Mouse (Mus musculus) midbrain, embryonic 16.5 days (tissue): ENCODE measurements around the gene Vezf1. TPM values are rescaled to one million over a fixed set of nuclear protein-coding genes. Genes with fewer than 3 reads are reported as not detected.

Experiments used
- ATAC-seq: fragments of 200-750 bp; cut with Nextera tagmentation; 2 replicates; pipeline ENCODE4 v1.8.0; 2017; ENCODE audit warnings: moderate TSS enrichment
- H3K27ac ChIP-seq: fragments of 300-500 bp; sonication (generic); 2 replicates; pipeline ENCODE4 v1.5.1; 2014; ENCODE audit warnings: mild to moderate bottlenecking, low read length, mixed read lengths
- H3K27me3 ChIP-seq: fragments of 300-500 bp; sonication (generic); 2 replicates; pipeline ENCODE4 v1.6.1; 2014; ENCODE audit warnings: low read depth, low read length, mixed read lengths; ENCODE audit not compliant: control insufficient read depth, insufficient read depth
- H3K36me3 ChIP-seq: fragments of 300-500 bp; sonication (generic); 2 replicates; pipeline ENCODE4 v1.6.1; 2014; ENCODE audit warnings: mild to moderate bottlenecking, low read length, moderate library complexity, mixed read lengths; ENCODE audit not compliant: control insufficient read depth, insufficient read depth
- H3K4me1 ChIP-seq: fragments of 300-500 bp; sonication (generic); 2 replicates; pipeline ENCODE4 v1.6.1; 2014; ENCODE audit warnings: mild to moderate bottlenecking, low read length, mixed read lengths; ENCODE audit not compliant: control insufficient read depth, insufficient read depth
- H3K4me2 ChIP-seq: fragments of 300-500 bp; sonication (generic); 2 replicates; pipeline ENCODE4 v1.6.1; 2014; ENCODE audit warnings: mild to moderate bottlenecking, low read length, mixed read lengths
- H3K4me3 ChIP-seq: fragments of 300-500 bp; sonication (generic); 2 replicates; pipeline ENCODE4 v1.5.1; 2014; ENCODE audit warnings: low read depth, mild to moderate bottlenecking, low read length, moderate library complexity, mixed read lengths
- H3K9ac ChIP-seq: fragments of 300-500 bp; sonication (generic); 2 replicates; pipeline ENCODE4 v1.6.1; 2014; ENCODE audit warnings: low read depth, low read length, mixed read lengths
- H3K9me3 ChIP-seq: fragments of 300-500 bp; sonication (generic); replicated peaks from 2 replicates; pipeline ENCODE4 v1.6.1; 2014; ENCODE audit warnings: mild to moderate bottlenecking, low read length, mixed read lengths; ENCODE audit not compliant: control insufficient read depth, poor library complexity, severe bottlenecking
- WGBS: fragments of 180-500 bp; shearing (Covaris S2); extraction: QIAGEN DNeasy Blood & Tissue Kit; methylation state at CpG from one replicate; pipeline ENCODE4 v1.1.7; 2014; 5-methylcytosine and 5-hydroxymethylcytosine counted together
- polyA plus RNA-seq: library from polyadenylated mRNA; unstranded; fragments of >200 nt; fragmentation: Nextera tagmentation; extraction: Ambion mirVana; gene quantifications from 2 replicates; pipeline ENCODE4 v1.2.1, GENCODE M21; 2015

The Vezf1 gene
- polyA plus RNA-seq, 1 experiment from 2014 or later = 39.5 TPM

DNA sequence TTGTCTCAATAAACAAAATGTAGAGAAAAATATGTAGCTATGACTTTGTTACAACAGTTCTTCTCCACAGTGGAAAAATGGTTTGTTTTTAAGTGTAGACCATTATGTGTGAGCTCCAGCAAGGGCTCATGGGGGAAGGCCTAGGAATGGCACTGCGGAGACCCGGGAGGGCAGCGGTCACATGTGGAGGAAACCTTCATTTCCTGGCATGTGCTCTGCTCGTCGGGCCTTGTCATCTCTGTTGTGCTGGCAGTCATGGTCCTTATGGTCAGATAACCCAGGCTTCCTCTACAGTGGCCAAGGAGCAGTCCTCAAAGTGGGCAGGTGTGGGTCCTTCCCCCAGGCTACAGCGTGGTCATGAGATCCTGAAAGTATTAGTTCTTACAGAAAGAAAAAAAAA, 15.6 kb downstream of the Vezf1 start:
- H3K4me2 ChIP-seq = no peak overlapping the region
- H3K4me1 ChIP-seq = peaks cover 12% of the 10 kb centered on the region
- no peak overlapping the region for H3K4me3 ChIP-seq
- H3K9ac ChIP-seq = no peak overlapping the region
- WGBS = 77% methylated on average over 6 of the region's 6 CpGs
- peaks cover 17% of the 10 kb centered on the region for H3K36me3 ChIP-seq
- no peaks in the 10 kb centered on the region for H3K9me3 ChIP-seq
- no peaks in the 10 kb centered on the region for H3K27me3 ChIP-seq
- H3K27ac ChIP-seq = no peak overlapping the region
- ATAC-seq = no peak

DNA sequence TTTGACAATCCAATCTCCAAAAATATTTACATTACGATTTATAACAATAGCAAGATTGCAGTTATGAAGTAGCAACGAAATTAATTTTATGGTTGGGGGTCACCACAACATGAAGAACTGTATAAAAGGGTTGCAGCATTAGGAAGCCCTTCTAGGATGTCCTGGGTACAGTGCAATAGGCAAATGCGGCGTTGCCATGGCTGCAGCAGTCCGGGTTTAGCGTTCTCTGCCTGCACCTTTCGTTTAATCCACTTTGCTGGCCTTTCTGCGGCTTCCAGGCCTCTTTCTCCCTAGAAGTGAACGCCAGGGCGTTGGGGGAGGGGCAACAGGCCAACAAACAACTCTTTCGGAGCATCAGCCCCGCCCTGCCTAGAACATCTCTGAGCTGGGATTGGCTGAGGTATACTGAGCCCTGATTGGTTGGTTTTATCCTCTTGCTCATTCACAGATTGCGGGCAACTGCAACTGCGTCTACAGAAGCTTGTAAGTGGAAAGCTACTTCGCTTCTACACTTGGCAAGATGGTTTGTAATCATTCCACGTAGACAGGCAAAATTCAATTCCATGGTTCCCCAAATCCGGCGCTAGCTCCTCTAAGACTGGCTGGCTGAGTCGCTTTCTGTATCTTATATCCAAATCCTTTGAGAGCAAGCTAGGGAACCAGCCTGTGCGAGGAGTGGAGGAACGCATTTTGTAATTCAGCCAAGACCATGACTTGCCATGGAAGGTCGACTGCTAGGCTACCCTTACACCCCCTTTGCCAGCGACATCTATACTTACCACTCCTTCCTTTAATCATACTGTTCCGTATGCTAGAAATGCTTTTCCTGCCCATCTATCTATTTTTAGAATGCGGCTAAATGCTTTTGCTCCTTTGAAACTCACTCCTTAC, 18.9 kb downstream of the Vezf1 start:
- 4% methylated on average over 25 of the region's 25 CpGs for WGBS
- Histone ChIP-seq H3K27me3 (no peaks in the 10 kb centered on the region), H3K27ac (peak overlapping the region; percentile 83), H3K36me3 (peaks cover 5% of the 10 kb centered on the region), H3K9me3 (no peaks in the 10 kb centered on the region), H3K9ac (peak overlapping the region; percentile 47), H3K4me1 (peaks cover 12% of the 10 kb centered on the region), H3K4me3 (peak overlapping the region; percentile 24), H3K4me2 (peak overlapping the region; percentile 58)
- peak; percentile 97 for ATAC-seq

DNA sequence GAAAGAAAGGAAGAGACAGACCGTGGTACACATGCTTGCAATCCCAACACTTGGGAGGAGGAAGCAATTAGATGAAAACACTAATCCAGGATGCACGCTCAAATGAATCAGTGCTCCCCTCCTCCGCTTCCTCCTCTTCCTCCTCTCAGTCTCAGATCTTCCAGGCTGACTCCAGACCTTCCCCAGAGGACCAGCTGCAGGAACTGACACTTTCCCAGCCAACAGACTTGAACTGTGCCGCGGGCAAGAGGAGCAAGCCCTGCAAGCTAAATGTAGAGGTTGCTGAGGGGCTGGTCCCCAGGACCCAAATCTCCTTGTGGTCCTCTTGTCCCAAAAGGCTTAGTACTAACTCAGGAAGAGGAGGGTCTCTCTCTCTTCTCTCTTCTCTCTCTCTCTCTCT, 21.1 kb downstream of the Vezf1 start:
- WGBS = 63% methylated on average over 5 of the region's 5 CpGs
- Histone ChIP-seq H3K4me1 (peaks cover 12% of the 10 kb centered on the region), H3K4me3 (no peak overlapping the region), H3K36me3 (no peaks in the 10 kb centered on the region), H3K27me3 (no peaks in the 10 kb centered on the region), H3K27ac (no peak overlapping the region), H3K9me3 (no peaks in the 10 kb centered on the region), H3K9ac (no peak overlapping the region), H3K4me2 (no peak overlapping the region)
- no peak for ATAC-seq

DNA sequence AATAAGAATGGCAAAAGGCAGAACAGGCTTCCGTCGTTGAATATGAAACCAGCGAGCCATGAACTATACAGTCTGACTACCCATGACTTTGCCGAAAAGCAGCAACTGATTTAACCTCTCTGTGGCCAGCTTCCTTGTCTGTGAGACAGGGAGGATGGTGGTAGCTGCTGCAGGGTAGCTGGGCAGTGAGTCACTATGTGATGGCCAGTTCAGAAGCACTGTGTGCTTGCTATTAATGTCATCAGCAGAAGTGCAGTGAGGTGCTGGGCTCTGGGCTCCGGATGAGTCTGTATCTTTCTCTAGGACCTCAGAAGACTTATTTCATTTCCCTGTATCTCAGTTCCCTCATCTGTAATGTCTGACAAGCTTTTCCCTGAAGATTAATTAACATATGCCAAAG, 22.2 kb downstream of the Vezf1 start:
- H3K27ac ChIP-seq = no peak overlapping the region
- H3K9ac ChIP-seq = no peak overlapping the region
- H3K9me3 ChIP-seq = no peaks in the 10 kb centered on the region
- WGBS = 75% methylated on average over 5 of the region's 5 CpGs
- no peak overlapping the region for H3K4me2 ChIP-seq
- no peak overlapping the region for H3K4me3 ChIP-seq
- H3K36me3 ChIP-seq = no peaks in the 10 kb centered on the region
- peaks cover 12% of the 10 kb centered on the region for H3K4me1 ChIP-seq
- no peak for ATAC-seq
- no peaks in the 10 kb centered on the region for H3K27me3 ChIP-seq

DNA sequence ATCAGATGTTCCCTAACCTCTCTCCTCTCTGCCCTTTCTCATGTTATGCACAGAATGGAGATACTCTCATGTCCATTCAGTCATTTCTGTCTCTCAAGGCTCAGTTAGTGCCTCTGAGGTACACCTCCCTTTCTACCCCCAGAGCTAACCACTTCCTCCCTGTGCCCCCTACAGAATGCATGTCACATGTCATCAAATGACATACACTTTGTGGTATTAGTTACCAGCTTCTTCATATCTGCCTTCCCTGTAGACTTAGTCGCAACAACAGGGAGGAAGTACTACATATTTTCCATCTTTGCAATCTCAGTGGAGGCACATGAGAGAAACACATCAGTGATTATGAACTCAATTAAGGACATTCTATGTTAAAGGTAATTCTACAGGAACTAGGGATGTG, 23.9 kb downstream of the Vezf1 start:
- no peak overlapping the region for H3K9ac ChIP-seq
- H3K9me3 ChIP-seq = no peaks in the 10 kb centered on the region
- no peak overlapping the region for H3K27ac ChIP-seq
- H3K4me3 ChIP-seq = no peak overlapping the region
- H3K27me3 ChIP-seq = peaks cover 4% of the 10 kb centered on the region; the same call in 1 of the 2 replicates
- no peak for ATAC-seq
- H3K36me3 ChIP-seq = no peaks in the 10 kb centered on the region
- peaks cover 10% of the 10 kb centered on the region for H3K4me1 ChIP-seq
- no peak overlapping the region for H3K4me2 ChIP-seq
- WGBS = 91% methylated on average over 1 of the region's 1 CpGs

DNA sequence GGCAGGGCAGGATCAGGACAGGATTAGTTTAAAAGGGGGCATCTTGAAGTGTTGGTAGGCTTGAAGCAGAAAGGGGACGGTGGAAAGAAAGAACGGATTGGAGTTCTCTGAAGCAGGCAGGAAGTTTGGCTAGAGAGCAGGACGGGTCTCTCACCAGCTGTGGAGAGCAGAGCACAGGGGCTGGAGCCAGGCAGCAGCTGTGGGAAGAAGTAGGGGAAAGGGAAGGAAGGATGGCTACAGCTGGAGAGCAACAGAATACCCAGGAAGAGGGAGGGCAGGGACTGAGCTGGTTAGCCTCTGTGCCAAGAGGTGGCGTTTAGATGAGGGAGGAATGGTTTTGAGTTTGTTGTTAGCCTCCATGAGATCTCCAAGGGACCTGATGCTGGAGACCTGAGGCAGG, 29.1 kb downstream of the Vezf1 start:
- WGBS = 32% methylated on average over 4 of the region's 4 CpGs
- H3K27ac ChIP-seq = peak overlapping the region; percentile 3; the same call in 1 of the 2 replicates
- peak overlapping the region; percentile 2; the same call in 1 of the 2 replicates for H3K4me2 ChIP-seq
- H3K4me3 ChIP-seq = no peak overlapping the region
- no peaks in the 10 kb centered on the region for H3K36me3 ChIP-seq
- H3K9me3 ChIP-seq = no peaks in the 10 kb centered on the region
- H3K27me3 ChIP-seq = peaks cover 5% of the 10 kb centered on the region; the same call in 1 of the 2 replicates
- no peak for ATAC-seq
- H3K4me1 ChIP-seq = peaks cover 25% of the 10 kb centered on the region
- no peak overlapping the region for H3K9ac ChIP-seq

DNA sequence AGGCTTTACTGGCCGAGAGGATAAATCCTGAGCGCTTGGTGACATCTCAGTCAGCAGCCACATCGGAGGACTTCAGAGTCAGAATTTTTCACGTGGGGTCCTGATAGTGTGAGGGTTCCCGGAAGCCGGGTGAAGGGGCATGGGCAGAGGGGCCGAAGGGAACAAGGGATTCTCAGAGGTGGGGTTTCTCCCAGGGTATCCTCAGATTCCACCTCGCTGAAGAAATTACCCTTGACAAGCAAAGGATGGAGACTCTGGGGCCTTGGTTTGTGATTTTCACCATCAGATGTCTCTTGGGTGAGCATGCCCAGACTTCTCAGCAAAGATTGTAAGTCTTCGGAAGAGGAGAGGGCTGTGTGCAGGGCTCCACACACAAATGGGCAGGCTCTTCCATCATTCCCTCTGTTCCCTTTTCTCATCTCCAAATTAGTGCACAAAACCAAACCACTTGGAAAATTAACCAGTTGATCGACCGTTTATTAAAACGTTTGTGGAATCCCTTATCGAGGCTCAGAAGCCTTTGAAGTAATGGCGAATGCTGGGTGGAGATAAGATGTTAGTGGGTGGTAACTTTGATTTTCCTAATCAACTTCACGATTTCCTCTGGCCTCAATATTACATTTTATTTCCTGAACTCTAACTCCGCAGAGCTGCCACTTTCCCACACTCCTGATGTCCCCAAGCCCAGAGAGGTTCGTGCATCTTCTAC, 30.1 kb downstream of the Vezf1 start, which contains the start of gene Cuedc1:
TSS of gene Cuedc1 (plus strand) at position 38 of the 709 bp plus-strand sequence.
- Histone ChIP-seq H3K4me2 (peak within 1 kb of the TSS; percentile 89), H3K27me3 (peaks cover 5% of the 10 kb centered on the region; the same call in 1 of the 2 replicates), H3K36me3 (no peaks in the 10 kb centered on the region), H3K9ac (peak within 1 kb of the TSS; percentile 93), H3K27ac (peak within 1 kb of the TSS; percentile 89), H3K4me3 (peak within 1 kb of the TSS; percentile 83), H3K9me3 (no peaks in the 10 kb centered on the region), H3K4me1 (peaks cover 25% of the 10 kb centered on the region)
- 18% methylated on average over 17 of the region's 17 CpGs for WGBS
- no peak for ATAC-seq

DNA sequence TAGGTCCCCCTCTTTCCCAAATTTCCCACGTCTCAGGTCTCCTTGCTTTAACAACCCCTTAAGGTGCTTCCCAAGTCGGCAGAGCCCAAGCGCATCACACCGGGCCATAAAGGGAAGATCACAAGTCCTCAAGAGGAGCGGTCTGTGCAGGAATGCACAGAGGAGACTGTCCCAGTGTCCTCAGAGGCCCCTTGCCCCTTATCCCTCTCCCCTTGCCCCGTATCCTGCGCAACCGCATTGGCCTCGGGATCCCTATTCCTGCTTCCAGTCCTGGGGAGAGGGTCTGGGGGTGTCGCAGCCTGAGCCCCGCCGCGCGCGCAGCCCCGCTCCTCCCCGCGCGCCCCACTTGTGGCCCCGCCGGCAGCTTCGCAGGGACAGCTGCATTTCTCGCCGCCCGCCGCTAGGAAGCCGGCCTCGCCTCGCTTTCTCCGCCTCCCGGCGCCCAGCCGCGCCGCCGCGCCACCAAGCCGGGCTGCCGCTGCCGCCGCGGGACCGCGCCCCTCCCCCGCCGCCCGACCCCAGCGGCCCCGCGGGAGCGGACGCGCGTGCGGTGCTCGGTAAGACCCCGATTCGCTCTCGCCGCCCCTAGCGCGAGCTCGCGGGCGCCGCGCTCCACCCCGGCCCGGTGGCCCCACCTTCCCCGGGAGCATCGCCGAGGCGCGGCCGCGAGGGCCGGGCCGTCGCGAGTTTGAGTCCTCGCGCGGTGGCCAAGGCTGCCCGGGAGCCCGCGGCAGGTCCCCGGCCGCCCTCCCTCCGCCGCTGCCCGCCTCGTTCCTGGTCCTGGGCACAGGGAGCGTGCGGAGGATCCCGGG, 30.9 kb downstream of the Vezf1 start:
- ATAC-seq = peak; percentile 72
- WGBS = under 1% methylated on average over 41 of the region's 95 CpGs

More for the DNA sequence above, 30.9 kb downstream of the Vezf1 start:
- peak overlapping the region; percentile 89 for H3K4me2 ChIP-seq
- peak overlapping the region; percentile 93 for H3K9ac ChIP-seq
- H3K27me3 ChIP-seq = peaks cover 5% of the 10 kb centered on the region; the same call in 1 of the 2 replicates
- no peaks in the 10 kb centered on the region for H3K9me3 ChIP-seq
- H3K4me1 ChIP-seq = peaks cover 25% of the 10 kb centered on the region
- peak overlapping the region; percentile 83 for H3K4me3 ChIP-seq
- peak overlapping the region; percentile 89 for H3K27ac ChIP-seq
- no peaks in the 10 kb centered on the region for H3K36me3 ChIP-seq
